Mouse (Mus musculus): ENCODE measurements around the gene Rhobtb1. TPM values are rescaled to one million over a fixed set of nuclear protein-coding genes. Genes with fewer than 3 reads are reported as not detected.

Rhobtb1 gene
- total and polyA plus RNA-seq, 2 experiments from 2014 or later: 12.1 to 16.9 TPM

GRCm38 (mm10) chr10:69336219-69336618, 185.0 kb downstream of the Rhobtb1 start:
- DNase-seq: no peak
- Histone ChIP-seq H3K9ac (no peak overlapping the region), H3K27me3 (ENCODE audit: insufficient read depth, low read length) (no peaks in the 10 kb centered on the region), H3K4me1 (ENCODE audit: insufficient read depth) (no peaks in the 10 kb centered on the region; the same call in 1 of the 2 replicates), H3K27ac (ENCODE audit: low read depth, low read length) (no peak overlapping the region), H3K4me2 (ENCODE audit: low read depth) (no peak overlapping the region), H3K4me3 (ENCODE audit: low read depth, low read length) (no peak overlapping the region), H3K9me3 (ENCODE audit: low read length) (no peaks in the 10 kb centered on the region), H3K36me3 (ENCODE audit: insufficient read depth) (no peaks in the 10 kb centered on the region)
- WGBS: 94% methylated on average over 11 of the region's 11 CpGs
- TF ChIP-seq CTCF (IDR thresholded peaks at IDR 0.05; ENCODE audit: low read depth): no peak
- no peak for ATAC-seq

GRCm38 (mm10) chr10:69340001-69340400, 188.8 kb downstream of the Rhobtb1 start:
- Histone ChIP-seq H3K4me3 (ENCODE audit: low read depth, low read length) (no peak overlapping the region), H3K27me3 (ENCODE audit: insufficient read depth, low read length) (no peaks in the 10 kb centered on the region), H3K27ac (ENCODE audit: low read depth, low read length) (no peak overlapping the region), H3K4me1 (ENCODE audit: insufficient read depth) (no peaks in the 10 kb centered on the region; the same call in 1 of the 2 replicates), H3K36me3 (ENCODE audit: insufficient read depth) (no peaks in the 10 kb centered on the region), H3K4me2 (ENCODE audit: low read depth) (no peak overlapping the region), H3K9ac (no peak overlapping the region), H3K9me3 (ENCODE audit: low read length) (no peaks in the 10 kb centered on the region)
- TF ChIP-seq CTCF (IDR thresholded peaks at IDR 0.05; ENCODE audit: low read depth): no peak
- 91% methylated on average over 6 of the region's 6 CpGs for WGBS
- ATAC-seq (no peak), DNase-seq (no peak)

Other genes with a start within 250 kb of the Rhobtb1 start
- 1.2 and 1.4 TPM in 2 replicates for gene A930033H14Rik, start 61.7 kb downstream of the Rhobtb1 start, total RNA-seq (2014; rRNA removed)
- 0.78 and 1.9 TPM in 2 replicates for gene A930033H14Rik, start 61.7 kb downstream of the Rhobtb1 start, polyA plus RNA-seq (2015; fragmentation: Nextera tagmentation; extraction: Ambion mirVana)
- gene Cdk1, start 201.5 kb downstream of the Rhobtb1 start, total RNA-seq (2014; rRNA removed): 44.1 and 51.3 TPM in 2 replicates
- gene Cdk1, start 201.5 kb downstream of the Rhobtb1 start, polyA plus RNA-seq (2015; fragmentation: Nextera tagmentation; extraction: Ambion mirVana): 47.7 and 55.3 TPM in 2 replicates
- gene Ank3, start 247.3 kb downstream of the Rhobtb1 start, total RNA-seq (2014; rRNA removed): 186 and 267 TPM in 2 replicates
- gene Ank3, start 247.3 kb downstream of the Rhobtb1 start, polyA plus RNA-seq (2015; fragmentation: Nextera tagmentation; extraction: Ambion mirVana): 33.1 and 56.7 TPM in 2 replicates

Measured in forebrain, postnatal 0 days (tissue).